Mouse (Mus musculus) olfactory bulb, adult 2 months (tissue): Measurements from ENCODE around the gene Gm21119.
"Not testable (repeated sequence)": the region's sequence is repeated elsewhere in the genome, so short reads cannot be mapped to it uniquely, and the experiment has no call there.

Experiments used
- CTCF ChIP-seq: fragments of 200-500 bp; IDR thresholded peaks from 2 replicates; pipeline ENCODE4 v1.5.1; 2012; ENCODE audit warnings: low read depth, mild to moderate bottlenecking, low read length, moderate library complexity; ENCODE audit not compliant: insufficient read depth
- POLR2A ChIP-seq: fragments of 200-500 bp; IDR thresholded peaks from 2 replicates; pipeline ENCODE4 v1.6.1; 2012; ENCODE audit warnings: mild to moderate bottlenecking, low read depth, low read length, moderate library complexity; ENCODE audit not compliant: insufficient read depth

GRCm38 (mm10) chr8:20678418-20678817, 63.7 kb downstream of the Gm21119 start:
- TF ChIP-seq POLR2A, CTCF: not testable (repeated sequence)
